Mouse (Mus musculus) midbrain, embryonic 15.5 days (tissue): Measurements from ENCODE around the gene Noxo1. TPM values are rescaled to one million over a fixed set of nuclear protein-coding genes. Genes with fewer than 3 reads are reported as not detected.
"Not testable (repeated sequence)": the region's sequence is repeated elsewhere in the genome, so short reads cannot be mapped to it uniquely, and the experiment has no call there.

Experiments
- ATAC-seq: fragments of 200-750 bp; cut with Nextera tagmentation; replicated peaks from 2 replicates; pipeline ENCODE4 v1.8.0; 2017; ENCODE audit warnings: moderate TSS enrichment
- H3K27ac ChIP-seq: fragments of 300-500 bp; sonication (generic); 2 replicates; pipeline ENCODE4 v1.5.1; 2015; ENCODE audit warnings: mild to moderate bottlenecking, inconsistent platforms
- H3K27me3 ChIP-seq: fragments of 300-500 bp; sonication (generic); replicated peaks from 2 replicates; pipeline ENCODE4 v1.6.1; 2015; ENCODE audit warnings: inconsistent platforms
- H3K36me3 ChIP-seq: fragments of 300-500 bp; sonication (generic); replicated peaks from 2 replicates; pipeline ENCODE4 v1.6.1; 2015; ENCODE audit warnings: inconsistent platforms
- H3K4me1 ChIP-seq: fragments of 300-500 bp; sonication (generic); 2 replicates; pipeline ENCODE4 v1.6.1; 2015; ENCODE audit warnings: inconsistent platforms
- H3K4me2 ChIP-seq: fragments of 300-500 bp; sonication (generic); 2 replicates; pipeline ENCODE4 v1.6.1; 2015; ENCODE audit warnings: inconsistent platforms, mild to moderate bottlenecking, moderate library complexity
- H3K4me3 ChIP-seq: fragments of 300-500 bp; sonication (generic); 2 replicates; pipeline ENCODE4 v1.5.1; 2015; ENCODE audit warnings: mild to moderate bottlenecking, inconsistent platforms
- H3K9ac ChIP-seq: fragments of 300-500 bp; sonication (generic); 2 replicates; pipeline ENCODE4 v1.6.1; 2015; ENCODE audit warnings: mild to moderate bottlenecking, inconsistent platforms
- H3K9me3 ChIP-seq: fragments of 300-500 bp; sonication (generic); 2 replicates; pipeline ENCODE4 v1.6.1; 2016; ENCODE audit warnings: inconsistent platforms
- WGBS: fragments of 180-500 bp; shearing (Covaris S2); methylation state at CpG from one replicate; pipeline ENCODE4 v1.1.7; 2015; ENCODE audit warnings: mixed read lengths; 5-methylcytosine and 5-hydroxymethylcytosine counted together
- polyA plus RNA-seq: library from polyadenylated mRNA; unstranded; fragments of >200 nt; fragmentation: Nextera tagmentation; extraction: Ambion mirVana; gene quantifications from 2 replicates; pipeline ENCODE4 v1.2.1, GENCODE M21; 2015

Gene Noxo1
- polyA plus RNA-seq, 1 experiment from 2014 or later, result 2.1 TPM

GRCm38 (mm10) chr17:24667011-24667410, 29.0 kb upstream of the Noxo1 start:
- H3K4me1 ChIP-seq, result peaks cover 27% of the 10 kb centered on the region
- H3K36me3 ChIP-seq, H3K9me3 ChIP-seq, H3K27me3 ChIP-seq, H3K4me3 ChIP-seq, H3K27ac ChIP-seq, H3K9ac ChIP-seq, H3K4me2 ChIP-seq, ATAC-seq: not testable (repeated sequence)
- 70% methylated on average over 7 of the region's 7 CpGs for WGBS

- Histone ChIP-seq H3K9ac (no peak overlapping the region), H3K36me3 (no peaks in the 10 kb centered on the region), H3K4me2 (no peak overlapping the region), H3K27ac (no peak overlapping the region), H3K9me3 (no peaks in the 10 kb centered on the region), H3K4me1 (peaks cover 31% of the 10 kb centered on the region), H3K4me3 (no peak overlapping the region), H3K27me3 (no peaks in the 10 kb centered on the region)
- WGBS, result 36% methylated on average over 6 of the region's 6 CpGs
- ATAC-seq, result no peak
Observed at GRCm38 (mm10) chr17:24667416-24667815, 28.6 kb upstream of the Noxo1 start.

- H3K36me3 ChIP-seq, H3K9me3 ChIP-seq, H3K27me3 ChIP-seq: not testable (repeated sequence)
- Histone ChIP-seq H3K27ac (peak overlapping the region; percentile 91), H3K9ac (peak overlapping the region; percentile 98; the same call in 1 of the 2 replicates), H3K4me2 (peak overlapping the region; percentile 88), H3K4me3 (peak overlapping the region; percentile 90), H3K4me1 (peaks cover 31% of the 10 kb centered on the region)
- peak; percentile 46 for ATAC-seq
- WGBS, result 11% methylated on average over 15 of the region's 15 CpGs
Observed at GRCm38 (mm10) chr17:24669214-24669544, 26.9 kb upstream of the Noxo1 start.

GRCm38 (mm10) chr17:24669545-24670245, 26.3 kb upstream of the Noxo1 start, which contains the start of gene Zfp598:
TSS of gene Zfp598 (plus strand) at chr17:24669687.
- H3K4me1 ChIP-seq, result peaks cover 31% of the 10 kb centered on the region
- under 1% methylated on average over 72 of the region's 80 CpGs for WGBS

GRCm38 (mm10) chr17:24670246-24670844, 25.7 kb upstream of the Noxo1 start:
- peak overlapping the region; percentile 98 for H3K9ac ChIP-seq
- H3K4me3 ChIP-seq, result peak overlapping the region; percentile 90
- H3K9me3 ChIP-seq, result no peaks in the 10 kb centered on the region
- H3K4me2 ChIP-seq, result peak overlapping the region; percentile 88
- ATAC-seq, result no peak
- no peaks in the 10 kb centered on the region for H3K27me3 ChIP-seq
- peak overlapping the region; percentile 91 for H3K27ac ChIP-seq
- WGBS, result 12% methylated on average over 8 of the region's 8 CpGs
- H3K36me3 ChIP-seq, result no peaks in the 10 kb centered on the region
- H3K4me1 ChIP-seq, result peaks cover 31% of the 10 kb centered on the region

More at GRCm38 (mm10) chr17:24669545-24670245, 26.3 kb upstream of the Noxo1 start, which contains the start of gene Zfp598:
- peak within 1 kb of the TSS; percentile 98 for H3K9ac ChIP-seq
- H3K9me3 ChIP-seq, result no peaks in the 10 kb centered on the region
- peak within 1 kb of the TSS; percentile 90 for H3K4me3 ChIP-seq
- H3K4me2 ChIP-seq, result peak within 1 kb of the TSS; percentile 88
- H3K27ac ChIP-seq, result peak within 1 kb of the TSS; percentile 91
- H3K36me3 ChIP-seq, result no peaks in the 10 kb centered on the region
- peak; percentile 97 for ATAC-seq
- no peaks in the 10 kb centered on the region for H3K27me3 ChIP-seq

GRCm38 (mm10) chr17:24671346-24671745, 24.7 kb upstream of the Noxo1 start:
- WGBS, result 76% methylated on average over 5 of the region's 5 CpGs
- peak overlapping the region; percentile 88; the same call in 1 of the 2 replicates for H3K4me2 ChIP-seq
- 0 out of 2 replicates have a peak overlapping the region, but pooled peaks have one; percentile 8 for H3K9ac ChIP-seq
- H3K4me3 ChIP-seq, result no peak overlapping the region
- ATAC-seq, result no peak
- H3K27ac ChIP-seq, result no peak overlapping the region
- H3K36me3 ChIP-seq, result no peaks in the 10 kb centered on the region
- H3K9me3 ChIP-seq, result no peaks in the 10 kb centered on the region
- H3K4me1 ChIP-seq, result peaks cover 33% of the 10 kb centered on the region
- no peaks in the 10 kb centered on the region for H3K27me3 ChIP-seq

GRCm38 (mm10) chr17:24672141-24672540, 23.9 kb upstream of the Noxo1 start:
- Histone ChIP-seq H3K27me3 (no peaks in the 10 kb centered on the region), H3K36me3 (0 out of 2 replicates have a peak, but pooled peaks cover 3% of the 10 kb centered on the region), H3K4me3 (no peak overlapping the region), H3K4me1 (peaks cover 33% of the 10 kb centered on the region), H3K9me3 (no peaks in the 10 kb centered on the region), H3K27ac (no peak overlapping the region), H3K4me2 (no peak overlapping the region; the same call in 1 of the 2 replicates), H3K9ac (no peak overlapping the region)
- WGBS, result 44% methylated on average over 5 of the region's 5 CpGs
- ATAC-seq, result no peak

GRCm38 (mm10) chr17:24674277-24674676, 21.8 kb upstream of the Noxo1 start:
- Histone ChIP-seq H3K36me3 (peaks cover 16% of the 10 kb centered on the region; the same call in 1 of the 2 replicates), H3K4me2 (no peak overlapping the region), H3K9me3 (no peaks in the 10 kb centered on the region), H3K27ac (no peak overlapping the region), H3K9ac (no peak overlapping the region), H3K4me3 (no peak overlapping the region), H3K27me3 (no peaks in the 10 kb centered on the region), H3K4me1 (peaks cover 26% of the 10 kb centered on the region)
- 84% methylated on average over 7 of the region's 7 CpGs for WGBS
- no peak for ATAC-seq

GRCm38 (mm10) chr17:24676187-24676586, 19.8 kb upstream of the Noxo1 start:
- Histone ChIP-seq H3K9me3 (no peaks in the 10 kb centered on the region), H3K4me2 (no peak overlapping the region), H3K27ac (no peak overlapping the region), H3K4me1 (peaks cover 15% of the 10 kb centered on the region), H3K9ac (no peak overlapping the region), H3K36me3 (peaks cover 35% of the 10 kb centered on the region), H3K4me3 (no peak overlapping the region), H3K27me3 (no peaks in the 10 kb centered on the region)
- no peak for ATAC-seq
- 63% methylated on average over 2 of the region's 2 CpGs for WGBS

- ATAC-seq, result no peak
- Histone ChIP-seq H3K9me3 (no peaks in the 10 kb centered on the region), H3K27me3 (no peaks in the 10 kb centered on the region), H3K9ac (no peak overlapping the region), H3K36me3 (peaks cover 39% of the 10 kb centered on the region), H3K27ac (no peak overlapping the region), H3K4me3 (no peak overlapping the region), H3K4me2 (no peak overlapping the region), H3K4me1 (peaks cover 8% of the 10 kb centered on the region)
- 97% methylated on average over 5 of the region's 5 CpGs for WGBS
Observed at GRCm38 (mm10) chr17:24676877-24677276, 19.2 kb upstream of the Noxo1 start.

- Histone ChIP-seq H3K9me3 (no peaks in the 10 kb centered on the region), H3K4me2 (no peak overlapping the region), H3K36me3 (peaks cover 39% of the 10 kb centered on the region), H3K27ac (no peak overlapping the region), H3K4me3 (no peak overlapping the region), H3K27me3 (no peaks in the 10 kb centered on the region), H3K9ac (no peak overlapping the region), H3K4me1 (peaks cover 2% of the 10 kb centered on the region; the same call in 1 of the 2 replicates)
- 92% methylated on average over 24 of the region's 24 CpGs for WGBS
- no peak for ATAC-seq
Observed at GRCm38 (mm10) chr17:24677500-24678080, 18.4 kb upstream of the Noxo1 start.

- H3K4me3 ChIP-seq, result no peak overlapping the region
- no peak overlapping the region for H3K4me2 ChIP-seq
- peaks cover 1% of the 10 kb centered on the region for H3K36me3 ChIP-seq
- no peak for ATAC-seq
- H3K9ac ChIP-seq, result no peak overlapping the region
- H3K27me3 ChIP-seq, result peaks cover 7% of the 10 kb centered on the region
- WGBS, result 24% methylated on average over 16 of the region's 16 CpGs
- peaks cover 35% of the 10 kb centered on the region for H3K4me1 ChIP-seq
- H3K9me3 ChIP-seq, result no peaks in the 10 kb centered on the region
- no peak overlapping the region for H3K27ac ChIP-seq
Observed at GRCm38 (mm10) chr17:24686514-24686913, 9.5 kb upstream of the Noxo1 start.
